Mouse (Mus musculus): ENCODE data around the gene Dgkg.

The Dgkg gene

DNA sequence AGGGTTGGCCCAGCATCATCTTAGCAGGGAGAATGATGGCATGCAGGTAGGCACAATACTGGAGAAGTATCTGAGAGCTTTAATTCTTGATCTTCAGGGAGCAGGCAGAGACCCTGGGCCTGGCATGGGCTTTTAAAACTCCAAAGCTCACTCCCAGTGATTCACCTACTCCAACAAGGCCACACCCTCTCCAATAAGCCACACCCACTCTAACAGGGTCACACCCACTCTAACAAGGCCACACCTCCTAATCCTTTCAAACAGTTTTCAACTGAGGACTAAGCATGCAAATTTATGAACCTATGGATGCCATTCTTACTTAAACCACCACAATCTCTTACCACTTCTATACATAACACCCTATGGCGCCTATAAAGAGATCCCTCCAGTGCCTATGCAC, 11.8 kb downstream of the Dgkg start:
- DNase-seq (ENCODE audit: low spot score in 2 of 2): no peak

DNA sequence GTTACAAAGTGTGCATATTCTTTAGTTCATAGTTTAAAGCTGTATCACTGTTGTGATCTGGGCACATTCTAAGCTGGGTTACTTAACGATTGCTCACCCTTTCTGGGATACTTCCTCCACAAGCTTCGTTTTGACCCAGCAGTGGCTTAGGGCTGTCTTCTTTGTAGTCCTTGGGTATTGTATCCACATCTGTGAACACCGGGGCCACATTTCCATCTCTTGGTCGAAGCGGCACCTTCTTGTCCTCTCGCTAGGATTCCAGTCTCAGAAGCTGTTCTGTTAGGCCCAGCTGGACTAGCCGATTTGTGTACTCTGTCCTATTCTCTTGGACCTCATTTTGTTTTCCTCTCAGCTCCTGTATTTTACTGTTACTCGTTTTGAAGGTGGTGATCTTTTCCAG, 13.6 kb downstream of the Dgkg start:
- no peak for DNase-seq (ENCODE audit: low spot score in 2 of 2)

DNA sequence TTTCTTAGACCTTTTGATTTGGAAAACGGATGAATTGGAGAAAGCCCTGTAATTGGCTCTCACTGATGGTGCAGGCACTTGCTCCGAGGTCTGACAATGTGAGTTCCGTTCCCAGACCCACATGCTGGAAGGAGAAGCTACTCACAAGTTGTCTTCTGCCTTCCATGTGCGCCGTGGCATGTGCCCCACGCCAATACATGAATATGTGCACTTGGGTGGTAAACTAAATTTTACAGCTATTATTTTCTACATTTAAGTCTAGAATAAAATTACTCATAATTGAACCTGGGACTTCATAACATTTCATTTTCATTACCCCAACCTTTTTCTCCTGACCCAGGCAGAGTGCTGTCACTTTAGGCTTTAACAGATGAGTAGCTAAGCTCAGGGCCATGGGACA, 14.1 kb downstream of the Dgkg start:
- DNase-seq (ENCODE audit: low spot score in 2 of 2): no peak

DNA sequence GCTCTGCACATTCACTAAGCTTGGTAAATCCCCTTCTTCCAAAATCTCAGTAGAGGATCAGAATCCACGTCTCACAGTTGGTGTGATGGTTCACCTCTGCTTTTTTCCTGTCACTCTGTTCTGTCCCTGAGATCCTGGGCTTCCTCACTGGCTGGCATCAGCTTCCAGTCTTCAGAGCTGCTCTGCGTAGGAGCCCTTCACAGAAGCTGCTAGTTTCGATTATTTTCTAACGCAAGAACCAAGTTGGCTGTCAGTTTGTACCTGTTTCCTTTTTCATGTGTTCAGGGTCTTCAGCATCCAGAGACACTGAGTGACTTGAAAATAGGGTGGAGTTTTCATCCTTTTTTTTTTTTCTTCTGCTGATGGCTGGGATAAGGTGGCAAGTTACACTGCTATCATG, 15.0 kb downstream of the Dgkg start:
- no peak for DNase-seq (ENCODE audit: low spot score in 2 of 2)

DNA sequence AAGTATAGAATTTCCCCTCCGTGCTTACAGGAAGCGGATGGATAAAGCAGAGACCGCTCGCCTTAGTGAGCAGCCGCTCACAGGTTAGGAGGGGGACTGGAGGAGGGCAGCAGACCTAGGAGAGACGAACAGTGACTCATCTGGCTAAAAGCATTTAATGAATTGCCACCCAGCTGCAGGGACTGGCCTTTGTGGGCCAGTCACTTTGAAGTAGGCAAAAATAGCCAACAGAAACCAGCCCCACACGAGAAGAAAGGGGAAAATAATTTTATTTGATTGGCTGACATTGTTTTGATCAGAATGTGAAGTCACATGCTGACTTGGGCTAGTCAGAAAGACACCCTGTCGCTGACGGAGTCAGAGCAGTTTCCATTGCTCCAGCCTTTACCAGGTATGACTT, 15.4 kb downstream of the Dgkg start:
- DNase-seq (ENCODE audit: low spot score in 2 of 2): no peak

DNA sequence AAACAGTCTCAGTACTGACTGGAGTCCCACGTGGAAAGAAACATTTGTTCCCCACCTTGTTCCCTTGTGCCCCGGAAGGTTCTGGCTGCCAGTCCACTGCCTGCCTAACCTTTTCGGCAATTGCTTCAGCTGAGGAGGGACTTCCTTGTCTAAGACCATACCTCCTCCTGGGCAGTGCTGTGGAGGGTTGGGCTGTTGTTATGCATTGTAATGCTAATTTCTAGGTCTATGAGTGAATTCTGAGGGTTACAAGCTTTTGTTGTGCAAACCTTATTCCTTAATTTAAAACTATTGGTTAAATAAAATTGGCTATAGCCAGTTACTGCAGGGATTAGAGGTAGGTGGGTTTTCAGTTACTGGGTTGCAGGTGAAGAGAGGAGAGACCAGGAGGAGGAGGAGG, 19.7 kb downstream of the Dgkg start:
- no peak for DNase-seq (ENCODE audit: low spot score in 2 of 2)

DNA sequence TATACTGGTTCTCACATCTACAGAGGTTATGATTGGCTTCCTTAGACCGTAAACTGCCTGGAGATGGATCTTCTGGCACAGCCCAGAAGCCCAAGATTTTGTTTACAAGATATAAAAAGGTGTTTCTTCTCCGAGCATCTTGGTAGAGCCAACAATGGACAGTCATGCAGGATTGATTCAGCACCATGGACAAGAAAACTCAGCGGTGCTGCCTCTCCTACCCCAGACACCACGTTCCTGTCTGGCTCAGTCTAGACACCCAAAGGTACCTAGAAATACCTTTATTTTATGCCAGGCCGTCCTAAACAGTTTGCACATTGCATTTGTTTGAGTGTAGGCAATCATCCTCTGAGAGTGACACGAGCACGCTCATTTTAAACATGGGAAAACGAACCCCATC, 21.3 kb downstream of the Dgkg start:
- DNase-seq (ENCODE audit: low spot score in 2 of 2): no peak

DNA sequence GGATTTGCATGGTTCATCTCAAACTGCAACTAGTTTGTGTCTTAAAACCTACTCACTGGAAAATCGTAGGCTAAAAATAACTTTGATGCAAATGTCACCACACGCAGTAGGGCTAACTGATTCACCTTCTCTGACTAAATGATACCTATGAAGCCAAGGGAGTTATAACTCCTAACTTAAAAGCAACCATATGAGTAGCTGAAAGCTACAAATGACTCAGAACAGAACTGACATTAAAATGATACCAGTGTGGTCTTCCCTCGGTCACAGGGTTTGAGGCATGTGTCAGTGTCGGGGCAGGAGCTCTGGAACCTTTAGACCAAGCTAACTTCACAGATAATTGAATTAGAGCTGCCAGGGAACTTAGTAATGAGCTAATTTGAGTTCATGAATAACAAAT, 24.0 kb downstream of the Dgkg start:
- no peak for DNase-seq (ENCODE audit: low spot score in 2 of 2)

DNA sequence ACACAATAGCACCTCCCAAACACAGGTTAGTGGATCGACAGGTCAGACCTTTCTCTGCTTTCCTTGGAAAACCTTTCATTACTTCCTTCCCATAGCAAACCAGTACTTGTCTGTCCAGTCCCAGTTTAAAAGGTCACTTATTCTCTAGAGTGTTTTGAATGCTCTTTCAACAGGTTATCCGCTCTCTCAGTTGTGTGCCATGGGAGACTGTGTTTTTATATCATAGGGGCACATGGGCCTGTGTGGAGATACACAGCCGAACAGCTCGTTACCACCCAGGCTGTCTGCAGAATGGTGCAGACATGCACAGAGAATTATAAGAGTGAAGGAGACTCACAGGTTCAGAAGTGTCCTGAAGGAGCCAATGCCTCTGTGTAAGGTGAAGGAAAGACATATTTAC, 26.7 kb downstream of the Dgkg start:
- DNase-seq (ENCODE audit: low spot score in 2 of 2): no peak

DNA sequence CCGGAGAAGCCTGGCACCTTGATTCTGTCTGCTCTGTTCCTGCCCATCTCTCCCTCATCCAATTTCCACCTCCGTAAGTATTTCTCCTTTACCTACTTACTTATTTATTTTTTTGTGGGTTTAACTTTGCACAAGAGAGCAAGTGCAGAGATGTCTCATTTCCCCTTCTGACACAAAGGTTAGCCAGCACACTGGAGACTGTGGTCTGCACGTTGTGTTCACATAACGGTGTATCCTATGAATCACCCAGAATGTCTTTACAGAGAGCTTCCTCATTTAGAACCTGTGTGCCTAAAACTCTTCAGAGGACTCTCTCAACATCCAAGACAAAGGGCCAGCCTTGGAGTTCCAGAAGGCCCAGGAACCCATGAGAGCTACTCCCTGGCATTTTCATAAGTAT, 27.1 kb downstream of the Dgkg start:
- DNase-seq (ENCODE audit: low spot score in 2 of 2): no peak

DNA sequence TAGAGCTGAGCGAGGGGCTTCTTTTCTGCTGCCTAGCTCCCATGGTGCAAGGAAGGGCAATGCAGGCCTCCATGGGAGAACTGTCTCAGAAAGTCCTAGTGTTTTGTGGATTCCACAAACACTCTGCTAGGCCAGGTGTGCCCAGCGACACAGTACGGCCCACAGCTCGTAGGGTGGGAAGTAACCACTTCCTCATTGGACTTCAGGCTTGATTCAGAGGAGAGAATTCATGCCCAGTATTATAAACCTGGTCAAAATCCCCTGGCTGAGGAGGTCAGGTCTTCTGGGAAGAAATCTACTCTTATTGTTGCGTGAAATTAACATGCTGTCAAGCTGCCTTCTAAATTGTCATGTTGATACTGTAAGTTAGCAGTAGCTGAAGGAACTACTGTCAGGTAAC, 31.0 kb downstream of the Dgkg start:
- no peak for DNase-seq (ENCODE audit: low spot score in 2 of 2)

DNA sequence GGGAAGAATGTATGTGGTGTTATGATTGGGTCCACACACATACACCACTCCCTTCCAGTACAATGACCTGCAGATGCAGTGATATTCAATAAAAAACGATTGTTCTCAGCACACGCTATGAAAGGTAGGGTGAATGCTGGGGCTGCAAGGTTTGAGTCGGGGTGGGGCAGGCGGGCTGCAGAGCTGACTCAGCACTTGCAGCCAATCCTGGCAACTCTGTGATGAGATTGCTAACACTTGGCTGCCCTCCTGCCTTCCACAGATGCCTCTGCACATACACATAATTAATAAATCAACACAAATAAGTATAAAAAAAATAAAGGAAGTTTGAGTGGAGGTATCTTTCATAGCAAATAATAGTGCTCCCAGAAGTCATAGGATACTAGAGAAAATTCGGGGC, 31.6 kb downstream of the Dgkg start:
- DNase-seq (ENCODE audit: low spot score in 2 of 2): no peak

DNA sequence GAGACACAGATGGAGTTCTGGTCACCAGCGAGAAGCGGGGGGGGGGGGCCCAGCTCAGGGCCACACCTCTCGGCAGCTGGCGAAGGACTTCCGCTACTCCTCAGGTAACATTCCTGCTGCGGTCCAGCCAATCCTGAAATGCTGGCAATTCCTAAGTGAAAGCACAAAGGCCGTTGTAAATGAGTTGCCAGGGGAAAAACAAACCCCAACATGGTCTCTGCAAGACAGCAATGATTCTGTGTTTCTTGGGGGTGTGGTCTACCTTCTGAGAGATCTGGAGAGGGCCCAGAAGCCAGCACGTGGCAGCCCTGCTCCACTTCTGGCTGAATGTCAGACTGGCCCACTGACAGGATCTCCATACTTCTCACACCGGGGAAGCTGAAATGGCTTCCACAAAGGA, 34.7 kb downstream of the Dgkg start:
- DNase-seq (ENCODE audit: low spot score in 2 of 2): no peak

DNA sequence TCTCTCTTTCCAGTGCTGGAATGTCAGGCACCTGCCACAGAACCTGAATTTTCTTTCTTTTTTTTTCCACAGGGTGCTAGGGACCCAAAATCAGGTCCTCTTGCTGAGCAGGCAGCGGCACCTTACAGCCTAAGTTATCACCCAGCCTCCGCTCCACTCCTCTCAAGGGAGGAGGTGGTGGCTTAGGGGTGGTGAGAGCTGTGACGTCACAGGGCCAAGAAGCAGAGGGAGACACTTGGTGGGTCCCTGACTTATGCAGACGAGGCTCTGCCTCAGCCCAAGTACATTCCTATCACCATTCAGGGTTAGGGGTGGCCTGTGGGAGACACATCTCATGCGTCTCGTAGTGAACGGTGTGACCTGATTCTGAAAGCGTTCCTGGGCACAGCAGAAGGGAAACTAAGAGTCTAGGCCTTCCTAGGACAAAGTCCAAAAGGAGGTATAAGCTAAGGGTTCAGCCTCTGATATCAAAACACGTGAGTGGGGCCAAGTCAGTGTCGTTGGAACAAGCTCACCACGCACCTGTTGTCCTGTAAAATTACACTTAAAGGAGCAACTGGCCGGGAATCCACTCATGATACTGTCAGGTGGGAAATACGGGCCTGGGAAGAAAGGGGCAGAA, 35.6 kb downstream of the Dgkg start:
- DNase-seq (ENCODE audit: low spot score in 2 of 2): no peak

DNA sequence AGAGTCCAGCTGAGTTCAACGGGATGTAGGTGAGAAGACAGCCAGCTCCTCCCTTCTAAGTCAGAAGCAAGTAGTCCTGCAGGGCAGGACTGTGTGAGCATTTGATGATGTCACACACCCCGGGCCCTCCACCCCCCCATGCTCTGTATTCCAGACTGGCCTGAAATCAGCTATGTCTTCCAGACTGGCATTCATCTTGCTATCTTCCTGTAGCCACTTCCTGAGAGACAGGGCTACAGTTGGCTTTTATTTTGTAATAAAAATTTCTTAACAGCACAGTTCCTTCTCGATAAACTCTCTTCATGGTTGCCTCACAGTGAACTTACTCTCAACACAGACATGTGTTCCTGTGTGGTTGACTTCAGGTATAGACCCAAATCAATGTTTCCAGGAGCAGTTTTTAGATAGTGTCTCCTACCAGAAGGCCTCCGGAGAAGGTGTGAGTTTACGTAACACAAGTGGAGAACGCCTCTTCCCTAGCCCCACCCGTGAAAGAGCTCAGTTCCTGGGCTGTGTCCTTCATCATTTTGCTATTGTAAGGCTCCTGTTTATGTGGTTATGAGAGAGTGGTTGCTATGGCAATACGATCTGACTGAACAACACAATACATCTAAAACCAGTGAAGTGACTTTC, 38.5 kb downstream of the Dgkg start:
- DNase-seq (ENCODE audit: low spot score in 2 of 2): peak; percentile 54 to 57

DNA sequence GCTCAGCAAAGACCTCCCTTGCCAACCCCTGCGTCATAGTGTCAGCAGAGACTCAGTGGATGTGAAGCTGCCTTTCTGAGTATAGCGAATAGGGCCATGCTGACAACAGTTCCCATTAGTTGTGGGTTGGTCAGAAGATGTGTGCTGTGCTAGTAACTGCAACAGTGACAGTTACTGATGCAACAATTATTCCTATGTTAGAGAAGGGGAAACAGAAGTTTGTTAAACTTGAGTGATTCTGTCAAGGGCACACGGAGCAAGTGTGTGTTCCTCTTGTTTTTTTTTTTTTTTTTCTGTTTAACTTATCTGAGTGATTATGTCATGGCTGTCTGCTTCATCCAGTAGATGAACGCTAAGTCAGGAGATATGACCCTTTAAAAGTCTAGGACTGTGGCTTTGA, 41.2 kb downstream of the Dgkg start:
- DNase-seq (ENCODE audit: low spot score in 2 of 2): no peak

DNA sequence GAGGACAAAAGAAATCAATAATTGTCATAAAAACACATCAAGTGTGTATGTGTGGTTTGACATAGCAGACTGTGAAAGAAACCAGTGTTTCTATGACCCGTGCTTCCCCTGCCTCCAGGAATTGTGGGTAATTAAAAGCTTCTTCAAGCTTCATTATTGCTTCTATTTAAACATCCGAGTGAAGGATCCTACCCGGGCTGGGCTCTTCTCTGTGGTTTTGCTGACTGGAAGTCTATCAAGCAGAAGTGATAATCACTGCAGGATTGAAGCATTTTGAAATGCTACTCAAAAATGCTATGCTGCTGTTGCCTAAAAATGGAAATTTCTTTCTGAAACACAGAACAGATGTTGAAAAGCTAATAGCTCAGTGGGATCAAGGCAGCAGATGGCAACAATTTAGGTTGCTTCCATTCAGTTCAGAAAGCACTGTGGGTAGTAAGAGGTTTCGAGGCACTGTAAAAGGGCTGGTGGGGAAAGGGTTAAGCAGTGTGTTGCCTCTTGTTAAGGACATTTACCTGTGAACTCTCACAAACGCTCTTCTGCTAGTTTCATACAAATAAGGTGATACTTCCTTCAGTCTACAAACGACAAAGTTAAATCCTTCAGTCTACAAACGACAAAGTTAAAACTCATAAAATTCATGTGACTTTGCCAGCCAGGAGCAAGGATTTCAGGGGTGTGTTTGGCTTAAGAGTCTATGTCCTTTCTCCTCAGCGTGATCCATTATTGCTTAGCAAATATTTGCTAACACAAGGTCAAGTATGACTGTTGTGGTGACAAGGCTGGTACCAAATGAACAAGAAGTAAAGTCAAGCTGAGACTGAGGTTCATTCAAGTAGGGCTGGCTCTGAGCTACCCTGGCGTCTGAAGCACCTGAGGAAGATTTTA, 43.6 kb downstream of the Dgkg start:
- DNase-seq (ENCODE audit: low spot score in 2 of 2): no peak

DNA sequence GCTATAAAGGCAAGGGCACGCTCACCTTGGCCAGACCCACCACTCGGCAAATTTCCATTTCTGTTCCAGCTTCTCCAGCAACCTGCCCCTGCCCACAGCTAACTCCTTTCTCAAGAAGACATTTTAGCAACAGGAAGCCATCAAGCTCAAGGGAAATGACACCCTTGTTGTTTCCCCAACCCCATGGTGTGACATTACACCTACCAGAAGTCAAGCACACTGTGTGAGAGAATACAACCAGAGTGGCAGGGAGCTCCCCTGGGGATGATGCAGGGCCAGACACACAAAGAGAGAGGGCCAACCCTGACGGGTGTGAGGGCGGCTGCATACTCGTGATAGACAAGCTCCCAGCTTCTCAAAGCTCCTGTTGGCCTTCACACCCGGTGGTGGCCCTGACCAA, 49.0 kb downstream of the Dgkg start:
- DNase-seq (ENCODE audit: low spot score in 2 of 2): no peak

DNA sequence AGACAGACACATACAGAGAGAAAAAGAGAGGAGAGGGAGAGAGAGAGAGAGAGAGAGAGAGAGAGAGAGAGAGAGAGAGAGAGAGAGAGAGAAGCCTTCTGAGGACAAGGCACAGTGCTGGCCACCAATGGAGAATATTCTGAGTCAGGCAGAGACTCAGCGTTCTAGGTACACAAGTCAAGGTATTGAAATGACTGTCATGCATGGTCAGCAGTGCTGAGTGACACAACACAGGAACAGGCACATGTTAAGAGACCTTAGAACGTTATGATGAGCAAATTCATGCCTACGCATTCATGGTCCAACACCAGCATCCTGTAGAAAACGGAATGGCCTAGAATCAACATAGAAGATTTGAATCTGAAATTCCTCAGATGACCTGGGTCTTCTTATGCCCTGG, 50.0 kb downstream of the Dgkg start:
- no peak for DNase-seq (ENCODE audit: low spot score in 2 of 2)

DNA sequence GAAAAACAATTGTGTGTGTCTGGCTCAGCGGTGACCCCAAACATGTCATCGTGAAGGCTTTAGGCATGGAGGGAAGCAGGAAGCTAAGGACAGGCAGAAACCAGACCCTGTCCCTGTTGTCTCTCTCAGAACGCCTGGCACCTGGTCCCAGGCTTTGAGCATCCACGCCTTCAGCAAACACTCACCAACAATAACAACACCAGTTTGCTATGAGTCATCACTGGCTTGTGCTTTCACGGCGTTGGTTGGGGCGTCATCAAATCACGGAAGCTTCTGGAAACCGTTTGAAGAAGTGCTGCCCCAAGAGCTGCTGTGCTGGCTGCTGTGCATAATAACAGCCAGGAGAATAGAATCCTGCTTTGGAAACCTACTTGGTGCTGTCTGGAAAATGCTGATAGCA, 54.6 kb downstream of the Dgkg start:
- peak in 1 of 2 experiments; percentile 23 for DNase-seq (ENCODE audit: low spot score in 2 of 2)

DNA sequence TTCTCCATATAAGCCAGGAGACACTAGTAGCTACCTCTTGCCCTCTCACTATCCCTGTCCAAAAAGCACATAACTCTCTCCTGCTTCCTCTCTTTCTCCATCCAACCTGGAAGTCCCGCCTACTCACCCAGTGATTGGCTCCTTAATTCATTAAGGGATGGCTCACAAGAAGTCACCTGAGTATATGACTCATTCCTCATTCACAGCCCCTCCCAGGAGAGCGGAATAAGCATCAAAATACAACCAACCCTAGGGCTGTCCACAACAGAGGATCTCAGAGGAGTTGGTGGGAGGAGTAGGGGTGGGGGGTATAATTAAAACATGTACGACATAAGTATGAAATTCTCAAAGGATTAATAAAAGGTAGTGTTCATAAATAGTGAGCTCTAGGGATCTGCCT, 55.3 kb downstream of the Dgkg start:
- DNase-seq (ENCODE audit: low spot score in 2 of 2): no peak

DNA sequence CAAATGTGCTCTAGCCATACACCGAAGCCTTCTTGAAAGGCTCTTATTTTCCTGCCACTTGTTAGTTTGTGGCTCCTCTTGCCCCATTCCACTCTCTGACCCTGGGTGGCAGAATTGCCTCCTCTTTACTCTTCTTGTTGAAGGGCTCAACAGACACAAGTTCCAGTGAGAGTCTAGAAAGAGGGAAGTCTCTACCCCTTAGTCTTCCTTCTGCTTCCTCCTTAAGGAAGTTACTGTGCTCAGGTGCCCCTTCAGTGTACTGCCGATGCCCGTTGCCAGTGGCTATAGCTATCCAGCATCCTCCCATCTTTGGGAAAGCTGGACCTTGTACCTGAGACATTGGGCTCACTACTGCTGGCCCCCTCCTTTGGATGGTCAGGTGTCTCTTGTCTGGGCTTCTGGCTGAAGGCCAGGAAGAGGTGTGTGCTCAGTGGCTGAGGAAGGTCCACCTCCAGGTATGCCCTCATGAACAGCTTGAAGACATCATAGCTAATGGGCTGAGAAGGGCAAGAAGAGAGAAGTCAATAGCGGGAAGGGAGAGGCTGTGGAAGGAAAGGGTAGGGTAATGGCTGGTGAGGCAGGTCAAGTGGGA, 56.8 kb downstream of the Dgkg start:
- no peak for DNase-seq (ENCODE audit: low spot score in 2 of 2)

DNA sequence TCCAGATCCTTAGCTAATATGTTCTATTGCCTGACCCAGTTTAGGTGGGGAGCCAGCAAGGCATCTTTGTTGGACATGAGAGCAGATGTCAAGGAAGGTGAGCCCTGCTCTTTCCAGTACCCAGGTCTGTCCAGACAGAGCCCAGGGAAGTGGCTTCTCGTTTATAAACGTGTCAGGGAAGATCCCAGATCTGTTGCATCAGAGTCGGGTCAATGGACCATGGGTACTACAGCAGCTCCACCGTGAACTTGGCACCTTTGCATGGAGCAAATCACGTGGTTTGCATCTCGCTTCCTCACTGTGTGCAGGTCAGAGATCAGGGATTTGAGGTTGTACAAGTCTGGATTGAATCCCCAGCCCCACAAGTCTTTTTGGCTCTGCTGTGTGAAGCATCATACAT, 58.3 kb downstream of the Dgkg start:
- DNase-seq (ENCODE audit: low spot score in 2 of 2): no peak
